Mouse (Mus musculus) kidney, adult 2 months (tissue): Measurements from ENCODE around the gene Ddit4l.

Experiments used
- CTCF ChIP-seq: fragments of 200-500 bp; conservative IDR thresholded peaks from 2 replicates; pipeline ENCODE4 v1.5.1; 2011; ENCODE audit warnings: low read depth, mild to moderate bottlenecking, control low read depth, low read length, moderate library complexity, mixed read lengths; ENCODE audit not compliant: insufficient read depth, insufficient read length
- POLR2A ChIP-seq: fragments of 200-500 bp; IDR thresholded peaks from one replicate; pipeline ENCODE4 v1.6.1; 2011; ENCODE audit warnings: low read depth, low read length, control low read depth

DNA sequence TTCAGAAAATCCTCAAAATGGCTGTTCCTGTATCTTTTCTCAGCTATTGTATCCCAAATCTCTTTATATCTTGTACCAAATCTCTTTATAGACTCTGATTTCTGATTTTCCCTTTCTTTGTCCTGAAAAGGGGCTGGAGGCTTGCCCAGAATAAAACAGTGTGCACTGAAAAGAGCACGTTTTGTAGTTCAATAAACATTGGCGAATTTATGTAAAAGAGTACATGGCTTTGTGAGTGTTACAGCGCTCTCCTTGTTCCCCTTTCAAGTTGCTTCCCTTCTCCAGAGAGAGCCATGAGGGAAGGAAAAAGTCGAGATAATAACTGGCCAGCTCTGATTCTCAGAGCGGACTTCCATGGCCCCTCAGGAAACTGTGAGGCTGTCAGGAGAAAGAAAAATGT, 27.7 kb downstream of the Ddit4l start:
- TF ChIP-seq POLR2A (no peak), CTCF (no peak)
